Mouse (Mus musculus): Measurements from ENCODE around the gene Atg16l2. TPM values are rescaled to one million over a fixed set of nuclear protein-coding genes. Genes with fewer than 3 reads are reported as not detected.

Atg16l2 gene
- polyA plus RNA-seq, 1 experiment from 2014 or later: 25.8 TPM

DNA sequence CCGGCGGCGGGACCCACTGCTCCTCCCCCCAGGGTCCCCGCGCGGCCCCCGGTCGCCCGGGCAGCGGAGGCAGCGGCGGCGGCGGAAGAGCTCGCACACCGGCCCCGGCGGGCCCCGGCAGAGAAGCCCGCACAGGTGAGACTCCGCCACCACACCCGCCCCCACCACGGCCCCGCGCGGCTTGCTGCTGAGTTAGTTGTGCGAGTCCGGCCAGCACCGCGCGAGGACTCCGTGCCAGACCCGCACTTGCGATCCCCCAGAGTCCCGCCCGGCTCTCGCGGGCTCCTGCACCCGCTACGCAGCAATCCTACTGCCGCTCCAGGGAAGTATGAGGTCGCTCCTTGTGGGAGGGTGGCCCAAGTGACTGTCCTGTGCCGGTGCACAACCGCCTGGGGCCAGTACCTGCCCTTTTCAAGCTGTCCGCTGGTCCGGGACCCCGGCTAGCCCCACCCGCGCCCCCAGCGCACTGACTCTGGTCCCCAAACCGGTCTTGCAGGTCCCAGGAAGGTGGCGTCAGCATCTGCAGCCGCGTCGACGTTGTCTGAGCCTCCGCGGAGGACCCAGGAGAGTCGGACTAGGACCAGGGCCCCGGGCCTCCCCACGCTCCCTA, 19.3 kb upstream of the Atg16l2 start:
- Histone ChIP-seq H3K9me3 (no peaks in the 10 kb centered on the region), H3K36me3 (no peaks in the 10 kb centered on the region), H3K9ac (replicated peaks) (peak overlapping the region; percentile 78), H3K27ac (no peak overlapping the region), H3K4me2 (peak overlapping the region; percentile 99), H3K4me1 (replicated peaks) (peaks cover 24% of the 10 kb centered on the region), H3K4me3 (replicated peaks) (peak overlapping the region; percentile 80), H3K27me3 (peaks cover 50% of the 10 kb centered on the region)
- peak; percentile 53; the same call in 1 of the 2 replicates for ATAC-seq (ENCODE audit: insufficient number of reproducible peaks, insufficient read depth, low FRiP score, low TSS enrichment, low read depth)
- WGBS: 1% methylated on average over 54 of the region's 61 CpGs

DNA sequence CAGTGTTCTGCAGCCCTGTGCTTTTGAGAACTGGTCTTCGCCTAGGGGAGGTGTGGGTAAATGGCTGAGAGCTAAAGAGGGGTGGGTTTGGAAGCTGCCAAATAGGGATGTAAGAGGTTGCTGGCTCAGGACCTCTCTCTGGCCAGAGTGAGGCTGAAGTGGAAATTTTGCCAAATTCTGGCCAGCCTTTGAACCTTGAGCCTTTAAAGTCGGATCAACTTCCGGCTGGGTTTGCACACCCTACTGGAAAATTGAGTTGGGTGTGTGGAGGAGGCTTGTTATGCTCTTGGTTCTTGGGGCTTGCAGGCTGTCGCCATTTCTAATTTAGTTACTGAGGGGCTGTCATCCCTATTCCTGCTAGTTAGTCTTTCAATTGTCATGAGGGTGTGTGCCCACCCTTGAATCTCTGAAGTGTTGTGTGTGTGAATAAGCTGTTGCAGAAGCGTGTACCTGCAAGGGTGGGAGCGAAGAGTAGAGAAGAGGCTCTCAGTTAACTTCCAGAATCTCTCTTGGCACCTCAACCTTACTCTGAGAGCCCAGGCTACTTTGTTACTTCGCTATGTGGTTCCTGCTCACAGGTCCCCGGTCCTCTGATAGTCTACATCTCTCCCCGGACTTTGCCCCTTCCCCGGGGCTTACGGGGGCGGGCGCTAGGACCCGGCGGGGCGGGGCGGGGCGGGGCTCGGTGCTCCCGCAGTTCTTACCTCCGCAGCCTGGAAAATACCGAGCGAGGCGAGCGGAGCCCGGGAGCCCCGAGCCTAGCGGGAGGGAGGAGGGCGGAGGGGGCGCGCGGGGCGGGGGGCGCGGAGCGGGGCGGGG, 18.6 kb upstream of the Atg16l2 start:
- Histone ChIP-seq H3K9me3 (no peaks in the 10 kb centered on the region), H3K9ac (replicated peaks) (peak overlapping the region; percentile 78), H3K27me3 (peaks cover 50% of the 10 kb centered on the region), H3K27ac (no peak overlapping the region), H3K4me1 (replicated peaks) (peaks cover 24% of the 10 kb centered on the region), H3K4me3 (replicated peaks) (peak overlapping the region; percentile 80), H3K4me2 (peak overlapping the region; percentile 99), H3K36me3 (no peaks in the 10 kb centered on the region)
- WGBS: 4% methylated on average over 30 of the region's 37 CpGs
- ATAC-seq (ENCODE audit: insufficient number of reproducible peaks, insufficient read depth, low FRiP score, low TSS enrichment, low read depth): no peak; the same call in 1 of the 2 replicates

DNA sequence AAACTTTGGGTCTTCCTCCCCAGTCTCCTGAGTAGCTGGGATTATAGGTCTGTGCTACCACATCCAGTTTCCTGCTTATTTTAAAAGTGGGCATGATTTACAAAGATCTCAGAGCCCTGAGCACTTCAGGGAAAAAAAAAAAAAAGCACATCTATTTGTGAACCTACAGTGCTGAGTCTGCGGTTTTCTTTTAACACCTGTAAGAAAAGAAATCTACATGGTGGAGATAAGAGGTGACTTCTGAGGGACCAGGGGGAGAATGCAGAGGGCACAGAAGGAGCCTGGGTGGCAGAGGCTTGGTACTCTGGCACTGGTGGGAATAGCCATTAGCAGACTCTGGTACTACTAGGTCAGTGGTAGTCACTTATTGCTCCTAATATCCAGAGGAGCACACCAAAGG, 17.7 kb upstream of the Atg16l2 start:
- Histone ChIP-seq H3K9ac (replicated peaks) (no peak overlapping the region), H3K27me3 (peaks cover 50% of the 10 kb centered on the region), H3K4me1 (replicated peaks) (peaks cover 24% of the 10 kb centered on the region), H3K9me3 (no peaks in the 10 kb centered on the region), H3K4me3 (replicated peaks) (0 out of 2 replicates have a peak overlapping the region, but pooled peaks have one; percentile 80), H3K27ac (no peak overlapping the region), H3K36me3 (no peaks in the 10 kb centered on the region), H3K4me2 (no peak overlapping the region)
- WGBS: 89% methylated on average over 1 of the region's 1 CpGs
- no peak for ATAC-seq (ENCODE audit: insufficient number of reproducible peaks, insufficient read depth, low FRiP score, low TSS enrichment, low read depth)

DNA sequence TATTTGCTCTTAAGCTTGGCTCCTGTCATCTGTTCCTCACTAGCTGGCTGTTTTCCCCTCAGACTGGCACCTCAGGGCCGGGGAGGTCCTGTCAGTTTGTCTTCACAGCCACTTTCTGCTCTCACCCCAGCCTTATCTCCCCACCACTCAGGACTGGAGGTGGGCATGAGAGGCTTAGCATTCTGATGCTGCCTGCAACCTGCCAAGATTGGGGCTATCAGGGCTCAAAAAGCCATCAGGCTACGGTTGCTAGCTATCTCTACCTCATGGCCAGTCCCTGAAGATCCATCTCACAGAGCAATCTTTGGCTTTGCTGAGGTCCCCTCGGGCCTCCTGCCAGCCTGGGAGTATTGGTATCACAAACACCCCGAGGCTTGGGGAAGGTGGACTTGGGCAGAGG, 16.8 kb upstream of the Atg16l2 start:
- Histone ChIP-seq H3K36me3 (no peaks in the 10 kb centered on the region), H3K4me2 (no peak overlapping the region), H3K4me3 (replicated peaks) (no peak overlapping the region), H3K9ac (replicated peaks) (no peak overlapping the region), H3K4me1 (replicated peaks) (peaks cover 24% of the 10 kb centered on the region), H3K27ac (no peak overlapping the region), H3K9me3 (no peaks in the 10 kb centered on the region), H3K27me3 (peaks cover 53% of the 10 kb centered on the region)
- no peak for ATAC-seq (ENCODE audit: insufficient number of reproducible peaks, insufficient read depth, low FRiP score, low TSS enrichment, low read depth)
- 58% methylated on average over 4 of the region's 4 CpGs for WGBS

DNA sequence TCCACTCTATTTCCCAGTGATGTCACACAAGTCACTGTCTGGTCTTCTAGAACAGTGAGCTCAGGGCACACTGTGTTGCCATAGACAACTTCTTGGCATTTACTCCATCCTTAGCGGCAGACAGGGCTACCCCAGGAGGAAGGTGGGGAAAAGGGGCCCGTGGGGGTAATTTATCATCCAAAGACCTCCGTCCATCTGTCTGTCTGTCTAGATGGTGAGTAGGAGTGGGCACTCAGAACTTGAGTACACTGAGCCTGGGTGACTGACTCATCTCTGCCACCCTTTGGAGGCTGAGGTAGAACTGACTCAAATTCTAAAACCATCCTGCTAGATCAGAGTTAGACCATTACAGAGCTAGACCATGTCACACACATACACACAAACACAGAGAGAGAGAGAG, 15.0 kb upstream of the Atg16l2 start, which contains the start of gene Stard10:
TSS of gene Stard10 (plus strand) at position 73 of the 400 bp plus-strand sequence.
- 83% methylated on average over 3 of the region's 3 CpGs for WGBS
- Histone ChIP-seq H3K4me3 (replicated peaks) (no peak within 1 kb of the TSS), H3K27me3 (peaks cover 38% of the 10 kb centered on the region), H3K4me2 (no peak within 1 kb of the TSS), H3K4me1 (replicated peaks) (peaks cover 16% of the 10 kb centered on the region), H3K9me3 (no peaks in the 10 kb centered on the region), H3K9ac (replicated peaks) (no peak within 1 kb of the TSS), H3K27ac (no peak within 1 kb of the TSS), H3K36me3 (no peaks in the 10 kb centered on the region)
- ATAC-seq (ENCODE audit: insufficient number of reproducible peaks, insufficient read depth, low FRiP score, low TSS enrichment, low read depth): no peak

DNA sequence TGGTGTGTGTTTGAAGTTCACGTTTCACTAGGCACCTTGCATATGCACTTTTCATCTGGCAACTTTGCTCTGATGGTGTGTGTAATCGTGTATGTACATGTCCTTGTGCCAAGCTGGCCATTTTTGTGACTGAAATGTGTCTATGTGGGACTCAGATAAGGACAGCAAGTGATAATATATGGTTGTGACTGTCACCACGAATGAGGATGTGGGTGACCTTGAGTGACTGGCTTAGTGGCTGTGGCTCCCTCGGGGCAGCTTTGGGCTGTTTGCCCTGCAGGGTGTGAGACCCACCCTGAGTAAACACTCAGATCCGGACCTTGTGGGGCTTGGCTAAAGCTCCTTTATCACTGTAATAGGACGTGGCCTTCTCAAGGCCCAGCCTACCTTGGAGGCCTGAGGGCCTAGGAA, 14.5 kb upstream of the Atg16l2 start:
- no peak overlapping the region for H3K4me2 ChIP-seq
- no peaks in the 10 kb centered on the region for H3K9me3 ChIP-seq
- peaks cover 34% of the 10 kb centered on the region for H3K27me3 ChIP-seq
- H3K9ac ChIP-seq (replicated peaks): no peak overlapping the region
- H3K36me3 ChIP-seq: no peaks in the 10 kb centered on the region
- WGBS: 71% methylated on average over 6 of the region's 6 CpGs
- no peak overlapping the region for H3K4me3 ChIP-seq (replicated peaks)
- peaks cover 11% of the 10 kb centered on the region for H3K4me1 ChIP-seq (replicated peaks)
- ATAC-seq (ENCODE audit: insufficient number of reproducible peaks, insufficient read depth, low FRiP score, low TSS enrichment, low read depth): no peak
- no peak overlapping the region for H3K27ac ChIP-seq

DNA sequence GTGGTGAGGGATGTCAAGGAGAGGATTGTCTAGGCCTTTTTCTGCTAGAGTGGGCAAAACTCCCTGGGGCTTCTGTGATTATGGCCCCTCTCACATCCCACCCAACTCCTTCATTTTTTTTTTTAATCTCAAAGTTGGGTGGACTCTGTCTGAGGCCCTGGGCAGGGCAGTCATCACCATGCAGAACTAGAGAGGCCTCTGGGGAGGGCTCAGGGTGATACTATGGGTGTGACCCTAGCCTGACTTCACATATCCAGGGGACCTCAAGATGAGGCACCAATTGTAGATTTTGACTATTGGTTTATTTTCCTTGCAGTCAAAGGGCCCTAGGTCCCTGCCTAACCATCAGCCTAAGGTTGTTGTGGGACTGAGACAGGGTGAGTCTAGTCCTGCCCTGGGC, 13.6 kb upstream of the Atg16l2 start:
- no peak overlapping the region for H3K4me3 ChIP-seq (replicated peaks)
- no peak for ATAC-seq (ENCODE audit: insufficient number of reproducible peaks, insufficient read depth, low FRiP score, low TSS enrichment, low read depth)
- no peak overlapping the region for H3K4me2 ChIP-seq
- peaks cover 12% of the 10 kb centered on the region for H3K4me1 ChIP-seq (replicated peaks)
- H3K9ac ChIP-seq (replicated peaks): no peak overlapping the region
- no peaks in the 10 kb centered on the region for H3K9me3 ChIP-seq
- peaks cover 31% of the 10 kb centered on the region for H3K27me3 ChIP-seq
- H3K27ac ChIP-seq: no peak overlapping the region
- H3K36me3 ChIP-seq: no peaks in the 10 kb centered on the region

DNA sequence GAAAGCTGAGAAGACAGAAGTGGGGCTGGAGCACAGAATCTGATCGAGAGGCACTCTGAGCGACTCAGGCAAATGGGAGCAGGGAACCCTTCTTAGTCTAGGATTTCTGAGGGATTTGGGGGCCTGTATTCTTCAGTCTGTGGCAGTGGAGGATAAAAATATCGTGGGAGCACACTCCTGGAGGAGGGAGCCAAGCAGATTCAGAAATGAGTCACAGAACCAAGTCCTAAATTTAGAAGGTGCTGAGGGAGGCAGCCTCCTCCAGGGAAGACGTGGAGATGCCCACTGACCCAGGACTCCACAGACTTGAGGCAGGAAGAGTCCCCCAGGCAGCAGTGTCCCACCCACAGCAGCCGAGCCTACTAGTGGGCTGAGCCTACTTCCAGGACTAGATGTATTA, 12.3 kb upstream of the Atg16l2 start:
- no peak for ATAC-seq (ENCODE audit: insufficient number of reproducible peaks, insufficient read depth, low FRiP score, low TSS enrichment, low read depth)
- WGBS: 76% methylated on average over 5 of the region's 5 CpGs

DNA sequence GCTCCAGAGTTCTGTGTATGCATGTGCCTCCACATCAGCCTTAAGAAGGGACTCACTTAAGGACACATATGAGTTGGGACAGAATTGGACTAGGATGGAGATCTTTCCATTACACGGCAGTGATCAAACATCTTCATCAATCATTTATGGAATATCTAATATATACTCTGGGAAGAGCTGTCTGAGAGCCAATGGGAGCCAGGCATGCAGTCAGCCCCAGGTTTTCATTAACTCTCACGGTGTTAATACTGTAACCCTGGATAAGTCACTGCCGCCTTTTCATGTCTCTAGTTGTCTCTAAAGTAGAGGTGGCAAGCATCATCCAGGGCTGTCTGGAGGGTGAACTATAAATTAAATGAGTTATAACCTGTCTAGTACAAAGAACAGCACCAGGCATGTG, 11.0 kb upstream of the Atg16l2 start:
- H3K4me1 ChIP-seq (replicated peaks): 0 out of 2 replicates have a peak, but pooled peaks cover 4% of the 10 kb centered on the region
- H3K9me3 ChIP-seq: no peaks in the 10 kb centered on the region
- ATAC-seq (ENCODE audit: insufficient number of reproducible peaks, insufficient read depth, low FRiP score, low TSS enrichment, low read depth): no peak
- H3K27ac ChIP-seq: no peak overlapping the region
- no peak overlapping the region for H3K4me2 ChIP-seq
- no peak overlapping the region for H3K9ac ChIP-seq (replicated peaks)
- WGBS: 55% methylated on average over 3 of the region's 3 CpGs
- no peaks in the 10 kb centered on the region for H3K36me3 ChIP-seq
- H3K27me3 ChIP-seq: peaks cover 9% of the 10 kb centered on the region
- no peak overlapping the region for H3K4me3 ChIP-seq (replicated peaks)

More for the DNA sequence above, 12.3 kb upstream of the Atg16l2 start:
- Histone ChIP-seq H3K9me3 (no peaks in the 10 kb centered on the region), H3K27me3 (peaks cover 22% of the 10 kb centered on the region), H3K4me3 (replicated peaks) (no peak overlapping the region), H3K4me1 (replicated peaks) (0 out of 2 replicates have a peak, but pooled peaks cover 4% of the 10 kb centered on the region), H3K4me2 (no peak overlapping the region), H3K9ac (replicated peaks) (no peak overlapping the region), H3K36me3 (no peaks in the 10 kb centered on the region), H3K27ac (no peak overlapping the region)

DNA sequence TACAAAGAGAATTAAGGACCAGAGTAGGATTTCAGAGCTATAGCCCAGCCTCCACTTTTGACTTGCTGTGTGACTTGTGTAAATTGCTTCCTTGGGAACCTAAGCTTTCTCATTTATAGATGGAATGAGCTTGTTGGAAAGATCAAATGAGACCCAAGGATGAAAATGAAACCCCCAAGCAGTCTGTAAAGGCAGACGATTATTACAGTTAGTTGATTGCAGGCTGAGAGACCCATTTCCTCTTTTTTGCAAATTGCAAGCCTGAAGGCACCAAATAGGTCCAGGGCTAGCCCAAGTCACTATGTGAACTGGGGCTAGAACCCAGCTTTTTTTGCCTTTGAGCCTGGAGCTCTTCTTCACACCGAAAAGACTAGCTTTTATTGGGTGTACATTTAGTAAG, 9.0 kb upstream of the Atg16l2 start:
- 38% methylated on average over 2 of the region's 2 CpGs for whole genome bisulfite sequencing
- no peaks in the 10 kb centered on the region for H3K36me3 ChIP-seq
- peak overlapping the region; percentile 94 for H3K27ac ChIP-seq
- no peak overlapping the region for H3K9ac ChIP-seq (replicated peaks)
- peak overlapping the region; percentile 59 for H3K4me3 ChIP-seq (replicated peaks)
- ATAC-seq (ENCODE audit: insufficient number of reproducible peaks, insufficient read depth, low FRiP score, low TSS enrichment, low read depth): no peak
- H3K27me3 ChIP-seq: peaks cover 3% of the 10 kb centered on the region; the same call in 1 of the 2 replicates
- H3K4me1 ChIP-seq (replicated peaks): 0 out of 2 replicates have a peak, but pooled peaks cover 4% of the 10 kb centered on the region
- peak overlapping the region; percentile 60 for H3K4me2 ChIP-seq
- H3K9me3 ChIP-seq: no peaks in the 10 kb centered on the region

DNA sequence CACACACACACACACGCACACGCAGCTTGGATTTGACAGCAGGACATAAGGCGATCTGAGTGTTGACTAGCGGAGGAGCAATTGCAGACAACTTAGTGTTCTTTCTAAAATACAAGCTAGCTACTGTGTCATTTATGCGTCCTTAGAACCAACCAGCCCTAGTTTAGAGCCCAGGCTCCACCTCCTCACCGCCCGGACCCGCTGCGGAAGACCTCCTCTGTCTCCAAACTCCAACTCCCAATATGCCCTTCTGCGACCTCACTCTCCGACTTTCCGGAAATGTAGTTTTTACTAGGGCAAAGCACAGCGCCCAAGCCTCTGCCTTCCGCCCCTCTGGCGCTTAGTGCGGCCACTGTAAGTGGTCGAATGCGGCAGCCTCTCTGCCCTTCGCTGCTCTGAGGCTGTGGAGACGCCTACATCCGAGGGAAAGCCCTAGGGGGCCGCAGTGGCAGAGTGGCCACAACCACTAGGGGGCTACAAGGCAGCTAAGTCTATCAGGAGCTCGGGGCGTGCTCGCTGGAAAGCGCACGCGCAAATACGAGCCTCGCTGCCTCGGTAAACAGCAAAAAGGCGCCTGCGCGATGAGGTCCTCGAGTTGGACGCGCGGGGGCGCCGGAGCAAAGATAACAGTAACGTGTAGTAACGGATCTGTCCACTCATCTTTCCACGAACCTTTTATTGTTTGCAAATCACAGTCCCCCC, 8.4 kb upstream of the Atg16l2 start:
- peak overlapping the region; percentile 63 for H3K9ac ChIP-seq (replicated peaks)
- ATAC-seq (ENCODE audit: insufficient number of reproducible peaks, insufficient read depth, low FRiP score, low TSS enrichment, low read depth): peak; percentile 94

More for the DNA sequence above, 8.4 kb upstream of the Atg16l2 start:
- 0 out of 2 replicates have a peak, but pooled peaks cover 4% of the 10 kb centered on the region for H3K4me1 ChIP-seq (replicated peaks)
- no peaks in the 10 kb centered on the region for H3K9me3 ChIP-seq
- H3K4me2 ChIP-seq: peak overlapping the region; percentile 60
- H3K27me3 ChIP-seq: peaks cover 3% of the 10 kb centered on the region; the same call in 1 of the 2 replicates
- H3K27ac ChIP-seq: peak overlapping the region; percentile 94
- WGBS: under 1% methylated on average over 43 of the region's 43 CpGs
- H3K4me3 ChIP-seq (replicated peaks): peak overlapping the region; percentile 59
- no peaks in the 10 kb centered on the region for H3K36me3 ChIP-seq

Data from limb, embryonic 12.5 days (tissue).